Mouse (Mus musculus) left cerebral cortex, adult 18-20 months (tissue): Measurements from ENCODE around the gene Fez2. TPM values are rescaled to one million over a fixed set of nuclear protein-coding genes. Genes with fewer than 3 reads are reported as not detected.

Source experiments
- DNase-seq, 2 experiments: peaks; one replicate each; pipeline ENCODE4 v3.0.0; 2021 to 2022; ENCODE audit warnings: low spot score in 2 of 2, mixed read lengths in 1 of 2
- long read RNA-seq, 2 experiments: library from polyadenylated mRNA; stranded (forward); transcript quantifications; one replicate each; pipeline ENCODE4 v2.0.0; 2021
- total RNA-seq, 2 experiments: library from RNA; stranded (reverse); gene quantifications; 2 replicates each; pipeline ENCODE4 v1.2.3; 2021

Fez2 gene
- total RNA-seq: 10 to 100 TPM; 37.0 to 37.5 TPM
- long read RNA-seq, experiment 1, transcript Fez2-201 (8 exons, 1,939 nt): minor isoform, 24 of 111 reads
- long read RNA-seq, experiment 1, transcript Fez2-202 (9 exons, 2,041 nt): major isoform, 76 of 111 reads
- long read RNA-seq, experiment 1, partial matches to known transcripts: 2 of 111 reads
- long read RNA-seq, experiment 1, other reads (novel, unspliced or antisense): 7 of 111 reads
- long read RNA-seq, experiment 2, transcript Fez2-201 (8 exons, 1,939 nt): minor isoform, 19 of 82 reads
- long read RNA-seq, experiment 2, transcript Fez2-202 (9 exons, 2,041 nt): major isoform, 55 of 82 reads
- long read RNA-seq, experiment 2, partial matches to known transcripts: 1 of 82 reads
- long read RNA-seq, experiment 2, other reads (novel, unspliced or antisense): 6 of 82 reads

GRCm38 (mm10) chr17:78417381-78418281, at the start of gene Fez2:
Gene Fez2 (minus strand): TSS chr17:78418152.
- peak; percentile 88 to 91 for DNase-seq

GRCm38 (mm10) chr17:78465500-78465899, 47.5 kb upstream of the Fez2 start:
- no peak for DNase-seq

GRCm38 (mm10) chr17:78465071-78465470, 47.1 kb upstream of the Fez2 start:
- DNase-seq: no peak

GRCm38 (mm10) chr17:78460140-78460539, 42.2 kb upstream of the Fez2 start:
- no peak for DNase-seq

GRCm38 (mm10) chr17:78455556-78455955, 37.6 kb upstream of the Fez2 start:
- DNase-seq: no peak

GRCm38 (mm10) chr17:78455114-78455513, 37.2 kb upstream of the Fez2 start:
- DNase-seq: peak; percentile 73 to 82

- peak; percentile 30 to 33 for DNase-seq
These were observed 36.4 kb upstream of the Fez2 start for GRCm38 (mm10) chr17:78454189-78454977.

GRCm38 (mm10) chr17:78453529-78453928, 35.6 kb upstream of the Fez2 start:
- DNase-seq: no peak

- no peak for DNase-seq
These were observed 33.9 kb upstream of the Fez2 start for GRCm38 (mm10) chr17:78451886-78452285.

GRCm38 (mm10) chr17:78451332-78451793, 33.4 kb upstream of the Fez2 start:
- DNase-seq: no peak

GRCm38 (mm10) chr17:78449635-78450197, 31.8 kb upstream of the Fez2 start:
- DNase-seq: no peak

- no peak for DNase-seq
These were observed 26.9 kb upstream of the Fez2 start for GRCm38 (mm10) chr17:78444826-78445225.

GRCm38 (mm10) chr17:78440771-78441170, 22.8 kb upstream of the Fez2 start:
- no peak for DNase-seq

- DNase-seq: peak in 1 of 2 experiments; percentile 9
These were observed 19.2 kb upstream of the Fez2 start for GRCm38 (mm10) chr17:78437161-78437560.

GRCm38 (mm10) chr17:78435661-78436060, 17.7 kb upstream of the Fez2 start:
- no peak for DNase-seq

GRCm38 (mm10) chr17:78434746-78435145, 16.8 kb upstream of the Fez2 start:
- DNase-seq: peak; percentile 15 to 48

- no peak for DNase-seq
These were observed 12.4 kb upstream of the Fez2 start for GRCm38 (mm10) chr17:78430374-78430773.

GRCm38 (mm10) chr17:78429051-78429450, 11.1 kb upstream of the Fez2 start:
- DNase-seq: no peak

- no peak for DNase-seq
These were observed 7.1 kb upstream of the Fez2 start for GRCm38 (mm10) chr17:78425026-78425425.

GRCm38 (mm10) chr17:78419216-78419615, 1.3 kb upstream of the Fez2 start:
- no peak for DNase-seq

GRCm38 (mm10) chr17:78415255-78415654, 2.7 kb downstream of the Fez2 start:
- no peak for DNase-seq
